Mouse (Mus musculus) ES-Bruce4 (cell line): ENCODE results near the gene Spi1.

Experiments used
- CTCF ChIP-seq: IDR thresholded peaks from one replicate; pipeline ENCODE4 v1.8.1; 2011; ENCODE audit warnings: low read depth, low read length
- EP300 ChIP-seq: IDR thresholded peaks from 2 replicates; pipeline ENCODE4 v1.6.1; 2011; ENCODE audit warnings: low read depth, low read length; ENCODE audit not compliant: insufficient read depth
- POLR2A ChIP-seq: IDR thresholded peaks from one replicate; pipeline ENCODE4 v1.8.1; 2011; ENCODE audit warnings: low read length; ENCODE audit not compliant: insufficient read depth

GRCm38 (mm10) chr2:91115578-91115970 lies 33.4 kb downstream of the Spi1 start:
- TF ChIP-seq CTCF (no peak), POLR2A (no peak), EP300 (no peak)
